Mouse (Mus musculus): ENCODE results near the gene Uqcc1.
A peak's percentile ranks its signal among the peaks of the same experiment; 100 is the strongest.

Gene Uqcc1

DNA sequence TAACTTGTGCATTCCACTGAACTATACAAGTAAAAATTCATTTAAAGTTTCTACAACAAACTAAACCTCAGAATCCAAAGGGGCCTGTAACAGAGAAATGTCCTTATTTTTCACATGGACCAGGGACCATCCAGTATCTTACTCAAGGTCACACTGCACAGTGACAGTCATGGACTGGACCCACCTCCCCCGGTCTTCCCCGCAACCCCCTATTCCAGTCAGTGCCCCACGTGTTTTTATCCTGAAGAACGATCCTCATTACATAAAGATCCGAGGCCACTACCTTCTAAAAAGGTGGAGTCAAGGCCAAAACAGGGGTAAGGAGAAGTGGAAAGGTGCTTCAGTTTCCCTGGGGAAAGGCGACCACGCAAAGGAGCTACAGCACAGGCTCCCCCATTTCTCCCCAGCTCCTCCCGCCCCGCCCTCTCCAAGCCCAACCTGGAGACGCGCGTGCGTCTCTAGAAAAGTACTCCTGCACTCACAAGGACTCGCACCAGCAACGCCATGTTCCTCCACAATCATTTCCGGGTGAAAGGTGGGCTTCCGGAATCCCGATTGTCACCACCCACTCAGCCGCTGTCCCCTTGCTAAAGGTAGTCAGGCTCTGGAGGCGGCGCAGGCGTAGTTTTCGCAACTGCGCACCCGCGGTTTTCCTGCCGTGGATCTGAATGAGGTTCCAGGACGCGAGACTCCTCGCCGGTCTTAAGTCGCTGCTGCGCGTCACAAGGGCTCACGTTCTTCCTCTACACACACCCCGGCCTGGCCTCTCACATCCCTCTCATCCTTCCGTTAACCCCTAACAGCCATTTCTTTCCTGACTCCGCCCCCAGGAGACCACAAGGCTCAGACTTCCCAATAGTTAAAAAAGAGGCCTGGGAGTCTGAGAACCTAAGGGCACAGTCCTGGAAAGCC, at the start of gene Uqcc1:
Uqcc1 (minus strand) TSS at position 780 of the 912 bp plus-strand sequence.
- peak; percentile 92 for DNase-seq

DNA sequence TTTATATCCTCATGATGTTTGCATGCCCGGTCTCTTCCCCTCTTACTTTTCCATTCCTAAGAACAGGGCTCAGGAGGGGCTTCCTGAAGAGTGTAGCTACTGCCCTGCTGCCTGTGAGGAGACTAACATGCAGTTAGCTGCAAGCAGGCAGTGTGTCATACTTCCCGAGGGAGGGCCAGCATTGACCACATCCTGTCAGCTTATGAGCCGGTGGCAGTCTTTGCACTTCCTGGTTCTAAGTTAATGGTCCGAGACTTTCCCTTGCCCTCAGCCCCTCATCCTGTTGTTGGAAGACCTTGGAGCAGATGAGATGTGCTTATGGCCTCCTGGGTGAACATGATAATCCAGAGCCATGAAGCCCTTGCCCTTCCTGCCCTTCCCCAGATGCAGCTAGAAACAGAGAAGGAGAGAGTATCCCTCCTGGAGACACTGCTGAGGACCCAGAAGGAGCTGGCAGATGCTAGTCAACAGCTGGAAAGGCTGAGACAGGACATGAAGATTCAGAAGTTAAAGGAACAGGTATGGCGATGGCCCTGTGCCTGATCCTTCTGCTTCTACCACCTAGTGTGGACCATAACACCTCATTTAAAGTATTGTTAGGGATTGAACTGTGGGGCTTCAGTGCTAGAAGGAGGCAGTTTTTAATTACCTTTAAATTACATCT, 49.4 kb upstream of the Uqcc1 start:
- DNase-seq = peak; percentile 64

DNA sequence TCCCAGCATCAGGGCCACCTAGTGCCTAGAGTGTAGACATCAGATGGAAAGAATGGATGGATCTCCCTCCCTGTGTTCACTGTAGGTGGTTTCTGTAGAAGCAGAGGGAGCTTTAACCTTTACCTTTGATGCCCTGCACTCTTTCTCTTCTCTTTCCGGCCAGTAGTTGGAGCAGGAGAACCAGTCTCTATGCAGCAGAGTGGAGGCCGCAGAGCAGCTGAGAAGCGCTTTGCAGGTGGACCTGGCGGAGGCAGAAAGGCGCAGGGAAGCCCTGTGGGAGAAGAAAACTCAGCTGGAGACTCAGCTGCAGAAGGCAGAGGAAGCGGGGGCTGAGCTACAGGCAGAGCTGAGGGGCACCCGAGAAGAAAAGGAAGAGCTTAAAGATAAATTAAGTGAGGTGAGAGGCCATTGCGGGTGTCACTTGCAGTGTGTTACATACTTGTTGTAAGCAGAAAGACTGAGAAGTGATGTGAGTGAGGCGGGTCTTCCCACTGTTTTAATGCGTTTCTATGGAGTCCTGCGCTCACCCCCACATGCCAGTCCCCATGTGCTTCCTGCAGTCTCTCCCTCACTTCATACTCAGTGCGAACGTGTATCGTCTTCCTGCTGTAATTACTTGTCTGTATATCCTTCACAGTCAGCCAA, 44.1 kb upstream of the Uqcc1 start:
- peak; percentile 79 for DNase-seq

DNA sequence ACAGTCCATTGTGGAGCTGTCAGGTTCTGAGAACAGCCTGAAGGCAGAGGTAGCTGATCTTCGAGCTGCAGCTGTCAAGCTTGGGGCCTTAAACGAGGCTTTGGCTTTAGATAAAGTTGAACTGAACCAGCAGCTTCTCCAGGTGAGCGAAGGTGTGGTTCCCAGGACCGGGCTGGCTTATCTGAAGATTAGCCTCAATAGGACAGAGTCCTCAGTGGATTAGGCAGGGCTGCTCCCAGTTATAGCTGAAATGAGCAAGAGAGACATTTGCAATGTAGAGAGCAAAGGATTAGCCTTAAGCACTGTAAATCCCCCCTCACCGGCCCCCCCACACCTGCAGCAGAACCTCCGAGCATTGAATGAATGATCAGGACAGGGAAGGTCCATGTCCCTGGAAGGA, 43.2 kb upstream of the Uqcc1 start:
- no peak for DNase-seq

DNA sequence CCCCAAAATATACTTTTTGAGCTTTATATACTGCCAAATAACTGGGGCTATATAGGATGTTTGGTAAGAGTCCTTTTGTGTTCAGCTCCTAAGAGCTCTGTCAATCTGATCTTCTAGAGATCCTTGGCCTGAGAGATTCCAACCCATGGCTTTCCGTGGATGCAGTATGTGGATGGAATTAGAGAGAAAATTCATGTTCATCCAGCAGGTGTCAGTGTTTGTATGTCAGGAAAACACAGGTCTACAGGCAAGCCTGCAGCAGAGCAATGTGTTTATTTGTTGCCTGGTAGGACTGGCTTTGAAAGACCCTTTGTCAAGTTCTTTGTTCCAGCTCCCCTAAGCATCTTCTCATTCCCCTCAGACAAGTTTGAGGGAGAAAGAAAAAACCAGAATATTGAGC, 32.9 kb upstream of the Uqcc1 start:
- DNase-seq = no peak

DNA sequence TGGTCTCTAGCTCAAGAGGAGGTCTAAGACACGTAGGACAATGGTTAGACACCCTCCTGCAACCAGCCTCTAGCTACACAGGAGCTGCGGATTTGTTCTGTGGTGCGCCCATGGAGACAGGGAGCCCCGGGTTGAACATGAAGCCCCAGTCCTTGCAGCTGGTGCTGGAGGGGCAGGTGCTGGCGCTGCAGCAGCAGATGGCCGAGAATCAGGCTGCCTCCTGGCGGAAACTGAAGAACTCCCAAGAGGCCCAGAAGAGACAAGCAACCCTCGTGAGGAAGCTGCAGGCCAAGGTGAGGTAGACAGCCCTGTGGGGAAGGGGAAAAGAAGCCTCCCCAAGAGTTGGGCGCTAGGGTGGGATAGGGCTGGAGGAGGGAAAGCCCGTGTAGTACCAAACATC, 31.8 kb upstream of the Uqcc1 start:
- no peak for DNase-seq

DNA sequence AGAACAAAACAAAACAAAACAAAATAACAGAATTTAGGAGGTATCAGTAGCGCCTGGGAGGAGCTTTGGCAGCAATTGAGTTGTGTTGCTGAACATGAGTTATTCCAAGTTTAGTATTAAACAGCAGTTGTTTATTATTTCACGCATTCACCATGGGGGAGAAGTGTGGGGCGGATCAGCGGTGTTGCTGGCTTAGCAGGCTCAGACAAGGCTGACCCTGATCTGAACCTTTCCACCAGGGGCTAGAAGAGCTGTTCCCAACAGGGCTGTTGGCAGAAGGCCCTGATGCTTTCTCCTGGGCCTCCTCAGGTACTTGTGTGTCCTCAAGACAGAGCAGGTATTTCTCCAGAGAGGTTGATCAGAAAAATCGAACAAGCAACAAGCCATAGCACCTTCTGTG, 29.9 kb upstream of the Uqcc1 start:
- no peak for DNase-seq

DNA sequence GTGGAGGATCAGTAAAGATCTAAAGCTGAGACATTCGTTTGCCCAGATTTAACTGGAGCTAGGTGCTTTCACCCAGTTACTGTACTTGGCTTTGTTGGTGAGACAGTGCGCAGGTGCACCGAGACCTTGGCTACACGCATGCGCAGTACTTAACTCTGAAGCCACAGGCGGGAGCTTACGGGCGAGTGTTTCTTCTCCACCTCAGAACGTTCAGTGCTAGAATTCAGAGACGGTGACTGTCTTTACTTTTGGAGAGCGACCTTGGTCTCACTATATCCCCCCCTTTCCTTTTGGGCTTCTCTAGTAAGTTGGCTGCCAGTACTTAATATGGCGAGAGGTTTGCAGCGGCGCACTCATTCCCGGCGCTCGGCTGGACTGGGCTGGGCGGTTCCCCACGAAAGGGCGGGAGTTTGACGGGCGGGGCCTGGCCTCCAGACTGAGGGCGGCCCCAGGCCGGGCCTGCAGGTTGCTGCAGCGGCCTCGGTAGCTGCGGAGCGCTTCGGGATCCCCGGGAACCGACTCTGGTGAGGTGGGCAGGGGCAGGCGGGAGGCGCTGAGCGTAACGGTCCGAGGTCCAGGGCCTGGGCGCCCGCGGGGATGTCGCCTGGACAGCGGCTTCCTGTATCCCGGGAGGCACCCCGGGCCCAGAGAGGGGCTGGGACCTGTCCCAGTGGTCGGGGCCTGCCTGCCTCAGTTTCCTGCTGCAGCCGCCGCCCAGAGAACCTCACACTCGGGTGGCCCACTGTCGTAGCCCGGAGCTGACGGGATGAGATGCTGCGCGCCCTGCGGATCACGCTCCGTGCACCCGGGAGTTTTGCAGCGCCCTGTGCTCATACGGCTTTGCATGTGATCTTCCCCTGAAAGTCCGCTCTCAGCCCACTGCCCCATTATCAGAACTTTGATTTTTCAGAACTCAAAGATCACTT, 26.3 kb upstream of the Uqcc1 start, which contains the start of gene Cep250:
Cep250 (plus strand) TSS at position 325 of the 926 bp plus-strand sequence.
- DNase-seq = peak; percentile 87

DNA sequence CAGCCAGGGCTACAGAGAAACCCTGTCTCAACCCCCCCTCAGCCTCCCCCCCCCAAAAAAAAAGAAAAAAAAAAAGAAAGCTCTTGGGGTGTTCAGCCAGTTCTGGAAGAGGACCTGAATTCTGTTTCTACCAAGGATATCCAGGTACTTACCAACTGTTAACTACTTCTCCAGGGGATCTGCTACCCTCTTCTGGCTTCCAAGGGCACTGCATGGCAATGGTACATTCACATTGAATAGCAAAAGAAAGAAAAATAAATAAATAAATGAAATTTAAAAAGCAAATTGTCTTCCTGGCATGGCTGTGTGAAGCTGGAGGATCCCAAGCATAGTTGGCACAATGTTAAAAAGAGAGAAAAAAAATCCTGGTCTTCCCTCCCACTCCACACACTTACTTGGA, 21.9 kb upstream of the Uqcc1 start:
- DNase-seq = peak; percentile 73

DNA sequence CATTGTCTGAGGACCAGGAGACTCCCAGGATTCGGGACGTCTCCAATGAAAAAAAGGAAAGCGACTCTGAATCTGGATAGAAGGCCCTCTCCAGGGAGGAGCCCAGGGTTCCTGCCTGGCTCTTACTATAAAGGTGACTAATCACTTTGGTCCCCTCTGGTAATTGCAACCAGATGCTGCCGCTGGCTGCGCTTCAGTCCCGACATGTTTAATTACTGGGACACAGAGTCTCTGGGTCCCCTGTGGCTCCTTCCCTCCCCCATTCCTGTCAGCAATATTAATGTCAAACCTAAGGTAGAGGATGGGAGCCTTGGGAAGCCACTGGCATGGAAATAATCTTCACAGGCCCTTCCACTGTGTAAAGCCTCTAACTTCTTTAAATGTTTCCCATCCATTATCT, 19.3 kb upstream of the Uqcc1 start:
- no peak for DNase-seq

DNA sequence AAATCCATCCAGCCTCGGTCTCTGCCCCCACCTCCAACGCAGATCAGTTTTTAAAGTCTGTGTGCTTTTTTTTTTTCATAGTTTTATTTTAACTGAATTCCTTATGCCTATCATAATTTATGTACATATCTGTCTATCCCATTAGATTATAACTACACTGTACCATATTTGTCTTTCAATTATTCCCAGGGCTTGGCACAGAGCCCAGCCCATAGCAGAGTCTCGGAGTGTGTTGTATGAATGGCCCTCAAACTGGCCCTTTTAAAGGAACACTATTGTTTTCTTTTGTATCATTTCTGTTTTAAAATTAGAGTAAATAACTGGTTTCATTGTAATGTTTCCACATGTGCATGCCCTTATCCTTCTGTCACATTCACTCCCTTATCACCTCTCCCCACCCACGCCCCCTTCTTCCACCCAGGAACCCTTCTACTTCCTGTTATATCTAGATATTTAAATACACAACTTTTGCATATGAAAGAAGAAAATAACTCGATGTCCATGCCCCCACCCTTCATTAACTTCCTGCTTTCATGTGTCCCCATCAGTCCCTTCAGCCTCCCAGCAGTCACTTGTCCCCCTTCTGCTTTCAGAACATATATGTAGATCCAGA, 17.4 kb upstream of the Uqcc1 start:
- DNase-seq = no peak

DNA sequence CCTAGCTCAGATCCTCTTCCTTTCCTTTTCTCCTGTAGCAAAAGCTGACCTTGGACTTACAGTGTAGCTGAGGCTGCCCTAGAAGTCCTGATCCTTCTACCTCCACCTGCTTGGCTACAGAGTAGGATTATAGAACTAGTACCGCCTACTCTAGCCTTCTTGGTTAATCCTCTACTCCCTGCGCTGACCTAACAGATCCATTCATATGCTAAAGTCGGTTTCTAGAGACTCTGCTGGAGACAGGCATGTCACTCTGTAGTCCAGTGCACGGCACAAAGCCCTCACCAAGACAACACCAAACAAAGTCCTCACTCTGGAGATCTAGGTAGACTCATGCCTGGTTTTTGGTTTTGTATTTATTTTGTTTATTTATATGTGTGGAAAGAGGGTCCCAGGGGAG, 16.4 kb upstream of the Uqcc1 start:
- no peak for DNase-seq

DNA sequence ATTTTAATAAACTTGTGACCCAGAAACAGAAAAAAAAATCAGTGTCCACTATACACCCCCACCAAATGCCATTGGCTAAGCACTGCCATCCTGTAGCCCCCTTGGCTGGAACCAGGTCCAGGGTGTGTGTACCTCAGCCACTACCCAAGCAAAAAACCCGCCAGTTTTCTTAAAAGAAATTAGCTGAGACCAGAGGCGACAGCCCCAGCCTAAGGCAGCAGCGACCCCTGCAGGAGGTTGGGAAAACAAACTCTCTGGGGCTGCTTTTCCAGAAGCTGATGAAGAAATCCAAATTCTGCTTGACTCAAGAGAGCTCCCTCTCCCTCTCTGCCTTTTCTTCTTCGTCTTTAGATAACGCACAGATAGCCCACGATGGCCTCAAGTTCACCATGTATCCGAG, 16.0 kb upstream of the Uqcc1 start:
- peak; percentile 89 for DNase-seq

DNA sequence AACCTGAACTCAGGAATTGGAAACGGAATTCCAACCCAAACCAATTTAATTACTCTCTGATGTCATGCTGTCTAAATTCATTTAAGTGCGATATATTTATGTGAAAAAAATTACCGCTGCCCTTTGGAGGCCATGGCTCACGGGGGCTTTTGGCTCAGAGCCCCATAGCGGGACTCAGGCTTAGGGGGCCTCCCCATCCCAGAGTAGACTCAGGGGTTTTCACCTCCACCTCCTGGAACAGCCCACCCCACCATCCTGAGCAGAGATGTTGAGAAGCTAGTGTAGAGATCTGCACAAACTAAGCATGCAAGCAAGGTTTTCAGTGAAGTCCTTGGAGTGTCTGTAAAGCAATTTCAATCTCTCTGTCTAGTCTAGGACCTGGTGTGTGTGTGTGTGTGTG, 15.5 kb upstream of the Uqcc1 start:
- DNase-seq = no peak

DNA sequence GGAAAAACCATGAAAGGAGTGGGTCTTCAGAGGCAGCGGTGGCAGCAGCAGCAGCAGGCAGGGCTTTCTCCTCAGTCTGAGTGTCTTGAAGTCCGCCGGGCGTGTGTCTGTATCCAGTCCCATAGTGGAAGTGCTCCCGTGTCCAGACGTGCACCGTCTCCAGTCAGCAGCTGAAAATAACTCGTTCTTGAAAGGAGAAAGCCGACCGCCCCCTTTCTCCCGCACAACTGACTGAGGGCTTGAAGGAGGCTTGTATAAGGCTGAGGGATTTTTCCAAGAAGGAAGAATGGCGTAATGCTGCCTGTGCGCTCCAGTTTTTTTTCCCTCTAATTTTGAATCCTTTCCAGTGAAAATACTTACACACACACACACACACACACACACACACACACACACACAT, 15.0 kb upstream of the Uqcc1 start, which contains the start of gene Gdf5:
Gdf5 (minus strand) TSS at position 244 of the 400 bp plus-strand sequence.
- no peak for DNase-seq

DNA sequence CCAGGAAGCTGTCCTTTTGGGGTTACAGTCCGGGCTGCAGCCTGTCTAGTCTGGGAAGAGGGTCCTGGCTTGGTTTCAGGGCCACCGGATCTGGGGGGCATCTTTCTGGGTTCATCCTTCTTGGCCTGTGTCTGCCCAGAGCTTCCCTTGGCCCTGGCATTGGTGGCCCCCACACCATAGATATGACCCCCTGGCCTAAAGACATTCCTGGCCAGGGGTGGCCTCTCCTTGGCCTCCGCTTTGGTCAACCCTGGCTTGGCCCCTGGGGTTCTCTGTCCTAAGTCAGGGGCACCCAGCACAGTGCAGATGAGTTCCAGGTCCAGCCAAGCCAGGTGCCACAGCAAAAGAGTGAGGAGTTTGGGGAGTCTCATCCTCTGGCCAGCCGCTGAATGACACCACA, 14.6 kb upstream of the Uqcc1 start:
- no peak for DNase-seq

DNA sequence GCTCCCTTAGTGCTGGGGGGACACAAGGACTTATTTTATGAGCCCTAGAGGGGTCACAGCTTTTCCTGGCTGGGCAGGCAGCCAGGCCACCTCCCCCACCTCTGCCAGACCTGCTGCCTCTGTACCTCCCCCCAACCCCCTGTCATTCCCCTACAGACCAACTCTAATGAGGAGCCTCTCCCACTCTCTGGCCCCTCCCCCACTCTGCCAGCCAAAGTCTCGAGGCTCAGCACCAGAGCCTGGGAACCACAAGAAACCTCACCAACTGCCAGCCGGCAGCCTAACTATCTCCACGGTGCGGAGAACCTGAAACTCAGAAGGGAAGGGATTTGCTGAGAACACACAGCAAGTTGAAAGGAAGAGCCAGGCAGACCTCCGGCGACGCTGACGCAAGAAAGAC, 13.4 kb upstream of the Uqcc1 start:
- peak; percentile 38 for DNase-seq

DNA sequence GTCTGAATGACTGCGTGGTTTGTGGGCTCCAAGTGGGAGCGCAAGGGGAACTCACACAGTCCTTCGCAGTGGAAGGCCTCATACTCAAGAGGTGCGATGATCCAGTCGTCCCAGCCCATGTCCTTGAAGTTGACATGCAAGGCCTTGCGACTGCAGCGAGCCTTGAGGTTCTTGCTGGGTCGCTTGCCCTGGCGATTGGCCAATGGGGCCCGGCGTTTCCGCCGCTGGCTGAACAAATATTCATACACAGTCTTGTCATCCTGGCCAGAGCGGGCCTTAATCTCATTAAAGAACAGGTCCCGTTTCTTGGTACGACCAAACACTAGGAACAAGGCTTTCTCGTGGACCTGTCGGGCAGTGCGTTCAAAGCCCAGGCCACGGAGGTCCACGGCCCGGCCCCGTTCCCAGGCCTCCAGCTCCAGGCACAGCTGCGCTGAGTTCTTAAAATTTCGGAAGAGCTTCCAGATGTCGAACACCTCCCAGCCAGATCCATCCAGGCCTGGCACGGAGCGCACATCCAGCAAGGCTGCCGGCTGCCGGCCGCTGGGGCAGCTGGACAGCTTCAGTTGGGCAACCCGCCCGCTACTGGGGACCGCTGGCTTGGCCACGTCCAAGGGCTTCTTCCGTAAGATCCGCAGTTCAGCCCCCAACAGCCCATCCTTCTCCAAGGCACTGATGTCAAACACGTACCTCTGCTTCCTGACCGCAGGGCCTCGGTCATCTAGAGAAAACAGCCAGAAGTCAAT, 11.8 kb upstream of the Uqcc1 start:
- DNase-seq = no peak

DNA sequence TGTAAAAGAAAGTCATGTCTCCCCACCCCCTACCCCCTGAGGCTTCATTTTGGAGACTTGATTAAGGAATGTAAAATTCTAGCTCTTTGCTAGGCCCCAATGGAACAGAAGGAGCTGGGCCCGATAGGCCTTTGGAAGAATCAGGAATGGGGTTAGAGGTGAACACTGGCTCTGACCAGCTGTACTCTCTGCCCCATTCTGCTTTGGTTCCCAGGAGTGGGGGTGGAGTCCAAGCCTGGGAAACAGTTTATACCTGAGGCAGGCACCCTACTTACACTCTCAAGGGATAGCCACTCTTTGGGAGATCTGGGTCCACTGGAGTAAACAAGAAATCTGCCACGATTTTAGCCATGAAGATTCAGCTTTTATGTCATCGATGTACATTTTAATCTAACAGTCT, 10.6 kb upstream of the Uqcc1 start, which contains the start of gene Gm15557:
Gm15557 (plus strand) TSS at position 48 of the 400 bp plus-strand sequence.
- DNase-seq = no peak

DNA sequence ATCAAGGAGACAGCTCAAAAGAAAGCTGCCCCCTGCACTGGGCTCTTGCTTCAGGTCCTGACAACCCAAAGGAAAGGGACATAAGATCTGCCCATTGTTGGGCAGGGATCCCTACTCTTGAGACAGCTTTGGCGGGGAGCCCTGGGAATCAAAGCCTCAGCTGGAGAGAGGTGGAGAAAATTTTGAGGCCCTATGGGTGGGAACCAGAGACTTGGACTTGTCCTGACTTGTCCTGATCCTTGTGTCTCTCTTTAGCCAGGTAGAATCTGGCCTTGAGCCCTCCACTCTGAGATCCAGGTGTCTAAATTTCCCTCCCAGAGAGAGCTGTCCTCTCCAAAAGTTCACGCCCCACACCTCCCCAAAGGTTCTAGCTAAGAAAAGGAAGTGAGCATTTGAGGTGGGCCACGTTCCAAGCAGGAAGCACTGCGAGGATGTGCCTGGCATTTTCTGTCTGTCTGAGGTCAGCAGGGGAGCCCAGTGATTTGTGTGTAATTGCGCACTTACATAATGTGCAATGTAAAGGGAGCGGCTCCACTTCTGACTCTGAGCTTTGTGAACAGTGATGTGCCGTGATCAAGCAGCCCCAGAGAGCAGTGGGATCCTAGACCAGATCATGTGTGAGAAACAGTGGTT, 9.9 kb upstream of the Uqcc1 start:
- DNase-seq = no peak
